Mouse (Mus musculus): Measurements from ENCODE around the gene Shh. TPM values are rescaled to one million over a fixed set of nuclear protein-coding genes. Genes with fewer than 3 reads are reported as not detected.

Shh gene
- polyA plus RNA-seq, 1 experiment from 2014 or later: 0.64 TPM

DNA sequence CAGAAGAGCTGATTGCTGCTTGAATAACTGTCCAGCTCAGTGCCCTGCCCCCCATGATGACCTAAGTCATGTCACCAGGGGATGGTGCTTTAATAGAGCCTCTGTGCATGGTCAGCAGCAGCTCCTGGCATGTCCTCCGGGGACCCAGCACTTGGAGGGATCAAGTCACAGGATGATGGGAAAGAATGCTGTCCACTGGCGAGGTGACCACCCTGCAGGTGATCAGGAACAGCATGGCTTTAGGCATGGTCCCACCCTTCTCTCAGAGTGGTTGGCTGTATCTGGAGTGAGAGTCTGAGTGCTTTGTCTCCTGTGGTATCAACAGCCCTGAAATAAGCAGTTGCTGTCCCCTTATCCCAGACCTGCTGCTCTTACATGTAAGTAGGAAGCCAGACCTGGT lies 14.7 kb upstream of the Shh start:
- H3K27me3 ChIP-seq (ENCODE audit: insufficient read depth, low read length): no peaks in the 10 kb centered on the region
- no peaks in the 10 kb centered on the region for H3K9me3 ChIP-seq (replicated peaks; ENCODE audit: low read length)
- 68% methylated on average over 2 of the region's 2 CpGs for WGBS
- H3K4me1 ChIP-seq (replicated peaks; ENCODE audit: insufficient read depth, low read length): no peaks in the 10 kb centered on the region
- no peak overlapping the region for H3K27ac ChIP-seq
- DNase-seq (ENCODE audit: low spot score): no peak
- no peak overlapping the region for H3K4me3 ChIP-seq (replicated peaks; ENCODE audit: low read depth, low read length)
- no peaks in the 10 kb centered on the region for H3K36me3 ChIP-seq (ENCODE audit: insufficient read depth, low read length)
- H3K4me2 ChIP-seq (ENCODE audit: low read length): no peak overlapping the region
- ATAC-seq (replicated peaks; ENCODE audit: low FRiP score, low read depth): no peak
- H3K9ac ChIP-seq (ENCODE audit: low read depth, low read length): no peak overlapping the region
- no peak for TF ChIP-seq CTCF (IDR thresholded peaks at IDR 0.05; ENCODE audit: low read depth)

DNA sequence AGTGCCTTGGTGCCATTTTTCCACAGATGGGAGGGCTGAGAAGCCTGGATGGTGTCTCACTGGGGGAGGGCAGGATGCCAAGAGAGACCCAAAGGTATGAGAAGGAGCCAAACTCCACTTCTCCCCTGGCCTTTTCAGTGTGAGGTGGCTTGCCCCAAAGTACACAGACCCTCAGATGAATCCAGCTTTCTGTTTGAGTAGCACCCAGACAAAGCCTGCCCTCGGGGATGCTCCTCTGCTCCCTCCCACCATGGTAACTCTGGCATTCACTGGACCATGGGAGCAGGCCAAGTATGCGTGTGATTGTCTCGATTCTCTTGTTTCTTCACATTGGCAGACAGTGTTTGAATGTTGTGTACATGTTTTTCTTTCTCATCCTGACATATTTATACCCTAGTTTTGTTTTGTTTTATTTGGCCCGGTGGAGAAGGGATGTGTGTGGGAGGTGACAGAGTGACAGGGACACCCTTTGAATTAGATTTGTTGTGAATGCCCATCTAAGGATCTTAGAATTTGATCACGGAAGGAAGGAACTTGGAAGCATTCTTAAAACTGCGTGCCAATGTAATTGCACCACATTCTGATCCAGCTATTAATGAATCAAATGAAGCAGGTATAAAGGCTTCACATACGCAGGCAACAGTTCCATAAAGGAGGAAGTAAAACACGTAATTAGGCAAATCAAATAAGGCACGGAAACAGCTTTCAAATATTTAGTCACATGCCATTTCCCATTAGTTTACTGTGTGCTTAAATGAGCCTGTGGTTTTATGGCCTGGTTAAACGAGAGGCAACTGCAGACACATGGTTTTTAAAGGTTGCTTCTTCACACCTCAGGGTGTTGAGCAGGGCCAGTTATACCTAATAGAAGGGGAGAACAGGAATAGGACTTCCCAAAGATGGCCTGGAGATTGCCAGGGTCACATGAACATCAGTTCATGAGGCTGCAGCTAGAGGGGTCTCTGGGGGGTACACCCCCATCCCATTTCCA lies 9.6 kb upstream of the Shh start:
- TF ChIP-seq CTCF (IDR thresholded peaks at IDR 0.05; ENCODE audit: low read depth): no peak
- Histone ChIP-seq H3K4me3 (replicated peaks; ENCODE audit: low read depth, low read length) (no peak overlapping the region), H3K27ac (no peak overlapping the region), H3K4me1 (replicated peaks; ENCODE audit: insufficient read depth, low read length) (no peaks in the 10 kb centered on the region), H3K27me3 (ENCODE audit: insufficient read depth, low read length) (no peaks in the 10 kb centered on the region), H3K9me3 (replicated peaks; ENCODE audit: low read length) (no peaks in the 10 kb centered on the region), H3K4me2 (ENCODE audit: low read length) (no peak overlapping the region), H3K36me3 (ENCODE audit: insufficient read depth, low read length) (no peaks in the 10 kb centered on the region), H3K9ac (ENCODE audit: low read depth, low read length) (no peak overlapping the region)
- WGBS: 15% methylated on average over 10 of the region's 10 CpGs
- DNase-seq (ENCODE audit: low spot score) (peak; percentile 11), ATAC-seq (replicated peaks; ENCODE audit: low FRiP score, low read depth) (no peak)

DNA sequence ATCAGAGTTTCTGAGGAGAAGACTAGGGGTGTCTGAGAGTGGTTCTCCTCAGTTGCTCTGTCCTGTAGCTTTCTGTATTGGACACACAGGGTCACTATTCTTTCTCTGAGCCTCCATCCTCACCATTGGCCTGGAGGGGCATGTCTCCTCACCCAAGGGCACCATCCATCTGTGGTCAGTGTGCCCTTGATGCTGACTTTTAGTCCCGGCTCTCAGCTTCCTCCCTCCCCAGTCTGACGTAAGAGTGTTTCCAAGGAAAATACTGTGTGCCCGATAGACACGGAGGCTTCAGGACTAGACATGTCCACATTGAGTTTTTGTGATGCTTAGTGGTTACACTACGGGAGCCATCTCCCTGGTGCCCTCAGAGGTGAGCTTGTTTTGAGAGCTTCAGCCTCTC lies 6.5 kb upstream of the Shh start:
- Histone ChIP-seq H3K4me3 (replicated peaks; ENCODE audit: low read depth, low read length) (no peak overlapping the region), H3K4me2 (ENCODE audit: low read length) (no peak overlapping the region), H3K9me3 (replicated peaks; ENCODE audit: low read length) (no peaks in the 10 kb centered on the region), H3K27me3 (ENCODE audit: insufficient read depth, low read length) (peaks cover 7% of the 10 kb centered on the region; the same call in 1 of the 2 replicates), H3K9ac (ENCODE audit: low read depth, low read length) (no peak overlapping the region), H3K36me3 (ENCODE audit: insufficient read depth, low read length) (no peaks in the 10 kb centered on the region), H3K4me1 (replicated peaks; ENCODE audit: insufficient read depth, low read length) (no peaks in the 10 kb centered on the region), H3K27ac (no peak overlapping the region)
- DNase-seq (ENCODE audit: low spot score) (no peak), ATAC-seq (replicated peaks; ENCODE audit: low FRiP score, low read depth) (no peak)
- 84% methylated on average over 5 of the region's 5 CpGs for WGBS
- no peak for TF ChIP-seq CTCF (IDR thresholded peaks at IDR 0.05; ENCODE audit: low read depth)

DNA sequence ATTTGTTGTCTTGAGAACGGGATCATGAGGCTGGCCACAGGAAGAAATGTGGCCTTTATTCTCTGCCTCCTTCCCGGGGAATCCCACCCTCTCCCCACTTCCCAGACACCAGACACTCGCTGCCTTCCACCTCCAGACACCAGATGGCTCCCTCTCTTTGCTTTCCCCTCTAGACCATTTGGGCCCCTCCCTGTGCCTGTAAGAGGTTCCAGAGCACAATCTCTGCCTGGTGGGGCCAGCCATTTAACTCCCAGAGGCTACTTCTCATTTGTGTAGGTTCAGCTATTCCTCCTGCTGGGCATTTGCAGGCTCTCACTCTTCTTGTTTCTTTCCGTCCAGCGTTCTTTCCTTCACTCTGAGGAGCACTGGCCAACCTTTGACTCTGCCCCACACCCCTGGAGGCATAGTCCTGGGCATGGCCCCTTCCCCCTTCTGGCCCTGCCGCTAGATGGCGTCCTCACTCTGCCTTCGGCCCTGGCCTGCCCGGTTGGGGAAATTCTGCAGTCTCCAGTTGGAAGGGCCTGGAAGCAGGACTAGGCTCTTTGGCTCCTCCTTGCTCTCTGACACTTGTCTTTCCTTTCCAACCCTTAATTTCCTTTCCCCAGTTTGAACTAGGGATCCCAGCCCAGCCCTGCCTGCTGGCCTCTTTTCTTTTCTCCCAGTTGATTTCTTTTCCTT lies 2.6 kb upstream of the Shh start:
- peak; percentile 33 for DNase-seq (ENCODE audit: low spot score)
- no peak overlapping the region for H3K27ac ChIP-seq
- peak; percentile 71 for TF ChIP-seq CTCF (IDR thresholded peaks at IDR 0.05; ENCODE audit: low read depth)
- 2% methylated on average over 9 of the region's 9 CpGs for WGBS
- no peak overlapping the region for H3K4me3 ChIP-seq (replicated peaks; ENCODE audit: low read depth, low read length)
- no peak overlapping the region for H3K4me2 ChIP-seq (ENCODE audit: low read length)
- peaks cover 45% of the 10 kb centered on the region for H3K27me3 ChIP-seq (ENCODE audit: insufficient read depth, low read length)
- no peak overlapping the region for H3K9ac ChIP-seq (ENCODE audit: low read depth, low read length)
- H3K4me1 ChIP-seq (replicated peaks; ENCODE audit: insufficient read depth, low read length): no peaks in the 10 kb centered on the region; the same call in 1 of the 2 replicates
- H3K9me3 ChIP-seq (replicated peaks; ENCODE audit: low read length): no peaks in the 10 kb centered on the region
- H3K36me3 ChIP-seq (ENCODE audit: insufficient read depth, low read length): no peaks in the 10 kb centered on the region
- peak; percentile 65; the same call in 1 of the 2 replicates for ATAC-seq (replicated peaks; ENCODE audit: low FRiP score, low read depth)

- peaks cover 73% of the 10 kb centered on the region for H3K27me3 ChIP-seq (ENCODE audit: insufficient read depth, low read length)
- no peak overlapping the region for H3K9ac ChIP-seq (ENCODE audit: low read depth, low read length)
- ATAC-seq (replicated peaks; ENCODE audit: low FRiP score, low read depth) (no peak), DNase-seq (ENCODE audit: low spot score) (no peak)
- TF ChIP-seq CTCF (IDR thresholded peaks at IDR 0.05; ENCODE audit: low read depth): no peak
- H3K27ac ChIP-seq: no peak overlapping the region
- under 1% methylated on average over 14 of the region's 15 CpGs for WGBS
- H3K4me3 ChIP-seq (replicated peaks; ENCODE audit: low read depth, low read length): peak overlapping the region; percentile 29
- no peaks in the 10 kb centered on the region for H3K9me3 ChIP-seq (replicated peaks; ENCODE audit: low read length)
- H3K4me1 ChIP-seq (replicated peaks; ENCODE audit: insufficient read depth, low read length): no peaks in the 10 kb centered on the region; the same call in 1 of the 2 replicates
- peak overlapping the region; percentile 44 for H3K4me2 ChIP-seq (ENCODE audit: low read length)
- no peaks in the 10 kb centered on the region for H3K36me3 ChIP-seq (ENCODE audit: insufficient read depth, low read length)
These were observed 705 bp downstream of the Shh start for GRCm38 (mm10) chr5:28466351-28466750.

GRCm38 (mm10) chr5:28465526-28465925 lies 1.5 kb downstream of the Shh start:
- H3K9me3 ChIP-seq (replicated peaks; ENCODE audit: low read length): no peaks in the 10 kb centered on the region
- no peak overlapping the region for H3K9ac ChIP-seq (ENCODE audit: low read depth, low read length)
- no peaks in the 10 kb centered on the region; the same call in 1 of the 2 replicates for H3K4me1 ChIP-seq (replicated peaks; ENCODE audit: insufficient read depth, low read length)
- peak overlapping the region; percentile 45 for H3K4me3 ChIP-seq (replicated peaks; ENCODE audit: low read depth, low read length)
- H3K27ac ChIP-seq: no peak overlapping the region
- H3K27me3 ChIP-seq (ENCODE audit: insufficient read depth, low read length): peaks cover 81% of the 10 kb centered on the region
- no peaks in the 10 kb centered on the region for H3K36me3 ChIP-seq (ENCODE audit: insufficient read depth, low read length)
- no peak for TF ChIP-seq CTCF (IDR thresholded peaks at IDR 0.05; ENCODE audit: low read depth)
- no peak for ATAC-seq (replicated peaks; ENCODE audit: low FRiP score, low read depth)
- WGBS: under 1% methylated on average over 18 of the region's 18 CpGs
- DNase-seq (ENCODE audit: low spot score): no peak
- peak overlapping the region; percentile 83 for H3K4me2 ChIP-seq (ENCODE audit: low read length)
